Mouse (Mus musculus): Measurements from ENCODE around the gene Ndufaf4. TPM values are rescaled to one million over a fixed set of nuclear protein-coding genes. Genes with fewer than 3 reads are reported as not detected.

Ndufaf4 gene
- polyA plus RNA-seq, 1 experiment from 2014 or later, result 42.3 TPM

- Histone ChIP-seq H3K9ac (ENCODE audit: low read length) (no peak overlapping the region), H3K27me3 (ENCODE audit: control insufficient read depth, insufficient read depth, low read length) (no peaks in the 10 kb centered on the region), H3K27ac (replicated peaks) (no peak overlapping the region), H3K4me2 (replicated peaks; ENCODE audit: low read depth) (no peak overlapping the region), H3K36me3 (ENCODE audit: control insufficient read depth, insufficient read depth, low read length) (no peaks in the 10 kb centered on the region), H3K9me3 (ENCODE audit: control insufficient read depth, low read length) (no peaks in the 10 kb centered on the region), H3K4me1 (replicated peaks; ENCODE audit: control insufficient read depth, insufficient read depth) (no peaks in the 10 kb centered on the region), H3K4me3 (ENCODE audit: low read depth, low read length) (no peak overlapping the region)
- ATAC-seq (ENCODE audit: low FRiP score, low TSS enrichment) (no peak), DNase-seq (ENCODE audit: low spot score) (no peak)
- WGBS, result 76% methylated on average over 4 of the region's 4 CpGs
- TF ChIP-seq EP300 (optimal IDR thresholded peaks at IDR 0.05) (no peak), CTCF (IDR thresholded peaks at IDR 0.05; ENCODE audit: low read depth) (no peak)
Measured at GRCm38 (mm10) chr4:24894625-24895024, 3.3 kb upstream of the Ndufaf4 start.

- no peak overlapping the region for H3K4me3 ChIP-seq (ENCODE audit: low read depth, low read length)
- ATAC-seq (ENCODE audit: low FRiP score, low TSS enrichment) (no peak), DNase-seq (ENCODE audit: low spot score) (no peak)
- no peaks in the 10 kb centered on the region for H3K9me3 ChIP-seq (ENCODE audit: control insufficient read depth, low read length)
- TF ChIP-seq CTCF (IDR thresholded peaks at IDR 0.05; ENCODE audit: low read depth), result peak; percentile 80
- no peak for TF ChIP-seq EP300 (optimal IDR thresholded peaks at IDR 0.05)
- no peak overlapping the region for H3K9ac ChIP-seq (ENCODE audit: low read length)
- H3K36me3 ChIP-seq (ENCODE audit: control insufficient read depth, insufficient read depth, low read length), result no peaks in the 10 kb centered on the region
- no peaks in the 10 kb centered on the region for H3K27me3 ChIP-seq (ENCODE audit: control insufficient read depth, insufficient read depth, low read length)
- H3K4me1 ChIP-seq (replicated peaks; ENCODE audit: control insufficient read depth, insufficient read depth), result no peaks in the 10 kb centered on the region
- peak overlapping the region; percentile 61; the same call in 1 of the 2 replicates for H3K4me2 ChIP-seq (replicated peaks; ENCODE audit: low read depth)
- no peak overlapping the region for H3K27ac ChIP-seq (replicated peaks)
- 0% methylated on average over 1 of the region's 1 CpGs for WGBS
Measured at GRCm38 (mm10) chr4:24896829-24897228, 1.1 kb upstream of the Ndufaf4 start.

GRCm38 (mm10) chr4:24897351-24897750 lies 532 bp upstream of the Ndufaf4 start:
- Histone ChIP-seq H3K9ac (ENCODE audit: low read length) (peak overlapping the region; percentile 8; the same call in 1 of the 2 replicates), H3K27me3 (ENCODE audit: control insufficient read depth, insufficient read depth, low read length) (no peaks in the 10 kb centered on the region), H3K4me1 (replicated peaks; ENCODE audit: control insufficient read depth, insufficient read depth) (no peaks in the 10 kb centered on the region), H3K4me2 (replicated peaks; ENCODE audit: low read depth) (peak overlapping the region; percentile 61), H3K4me3 (ENCODE audit: low read depth, low read length) (peak overlapping the region; percentile 67), H3K36me3 (ENCODE audit: control insufficient read depth, insufficient read depth, low read length) (no peaks in the 10 kb centered on the region), H3K9me3 (ENCODE audit: control insufficient read depth, low read length) (no peaks in the 10 kb centered on the region), H3K27ac (replicated peaks) (no peak overlapping the region)
- WGBS, result 10% methylated on average over 7 of the region's 7 CpGs
- no peak for DNase-seq (ENCODE audit: low spot score)
- TF ChIP-seq CTCF (IDR thresholded peaks at IDR 0.05; ENCODE audit: low read depth) (no peak), EP300 (optimal IDR thresholded peaks at IDR 0.05) (no peak)
- ATAC-seq (ENCODE audit: low FRiP score, low TSS enrichment), result no peak

GRCm38 (mm10) chr4:24898636-24899035 lies 753 bp downstream of the Ndufaf4 start:
- no peaks in the 10 kb centered on the region for H3K9me3 ChIP-seq (ENCODE audit: control insufficient read depth, low read length)
- H3K27ac ChIP-seq (replicated peaks), result no peak overlapping the region
- DNase-seq (ENCODE audit: low spot score), result no peak
- peak overlapping the region; percentile 67 for H3K4me3 ChIP-seq (ENCODE audit: low read depth, low read length)
- 24% methylated on average over 8 of the region's 8 CpGs for WGBS
- no peaks in the 10 kb centered on the region for H3K4me1 ChIP-seq (replicated peaks; ENCODE audit: control insufficient read depth, insufficient read depth)
- 0 out of 2 replicates have a peak, but pooled peaks cover 3% of the 10 kb centered on the region for H3K36me3 ChIP-seq (ENCODE audit: control insufficient read depth, insufficient read depth, low read length)
- peak overlapping the region; percentile 73 for H3K9ac ChIP-seq (ENCODE audit: low read length)
- ATAC-seq (ENCODE audit: low FRiP score, low TSS enrichment), result no peak
- TF ChIP-seq EP300 (optimal IDR thresholded peaks at IDR 0.05) (no peak), CTCF (IDR thresholded peaks at IDR 0.05; ENCODE audit: low read depth) (no peak)
- H3K4me2 ChIP-seq (replicated peaks; ENCODE audit: low read depth), result peak overlapping the region; percentile 61
- H3K27me3 ChIP-seq (ENCODE audit: control insufficient read depth, insufficient read depth, low read length), result no peaks in the 10 kb centered on the region

DNA sequence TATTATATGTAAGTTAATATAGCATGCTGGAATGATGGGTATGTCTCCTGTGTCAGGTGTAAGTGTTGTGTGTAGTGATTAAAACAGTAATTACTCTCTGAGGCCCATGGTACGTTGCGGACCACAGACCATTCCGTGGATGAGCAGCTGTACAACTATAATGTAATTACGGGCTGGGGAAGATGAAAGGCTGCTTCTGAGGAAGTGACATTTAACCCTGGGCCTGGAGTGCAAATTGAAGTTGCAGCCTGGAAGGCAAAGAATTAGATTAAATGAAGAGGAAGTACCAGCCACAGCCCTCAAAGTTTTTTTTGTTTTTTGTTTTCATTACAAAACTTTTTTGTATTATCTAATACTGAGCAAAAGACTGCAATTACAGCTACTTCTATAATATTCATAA lies 1.3 kb downstream of the Ndufaf4 start:
- no peak overlapping the region for H3K9ac ChIP-seq (ENCODE audit: low read length)
- DNase-seq (ENCODE audit: low spot score) (no peak), ATAC-seq (ENCODE audit: low FRiP score, low TSS enrichment) (no peak)
- no peaks in the 10 kb centered on the region for H3K27me3 ChIP-seq (ENCODE audit: control insufficient read depth, insufficient read depth, low read length)
- peak overlapping the region; percentile 61 for H3K4me2 ChIP-seq (replicated peaks; ENCODE audit: low read depth)
- no peak for TF ChIP-seq CTCF (IDR thresholded peaks at IDR 0.05; ENCODE audit: low read depth)
- no peak for TF ChIP-seq EP300 (optimal IDR thresholded peaks at IDR 0.05)
- WGBS, result 41% methylated on average over 4 of the region's 4 CpGs
- H3K36me3 ChIP-seq (ENCODE audit: control insufficient read depth, insufficient read depth, low read length), result peaks cover 3% of the 10 kb centered on the region; the same call in 1 of the 2 replicates
- no peaks in the 10 kb centered on the region for H3K9me3 ChIP-seq (ENCODE audit: control insufficient read depth, low read length)
- H3K4me1 ChIP-seq (replicated peaks; ENCODE audit: control insufficient read depth, insufficient read depth), result no peaks in the 10 kb centered on the region
- H3K27ac ChIP-seq (replicated peaks), result no peak overlapping the region
- H3K4me3 ChIP-seq (ENCODE audit: low read depth, low read length), result peak overlapping the region; percentile 67; the same call in 1 of the 2 replicates

- peaks cover 3% of the 10 kb centered on the region; the same call in 1 of the 2 replicates for H3K36me3 ChIP-seq (ENCODE audit: control insufficient read depth, insufficient read depth, low read length)
- no peaks in the 10 kb centered on the region for H3K4me1 ChIP-seq (replicated peaks; ENCODE audit: control insufficient read depth, insufficient read depth)
- no peak overlapping the region for H3K4me2 ChIP-seq (replicated peaks; ENCODE audit: low read depth)
- DNase-seq (ENCODE audit: low spot score) (no peak), ATAC-seq (ENCODE audit: low FRiP score, low TSS enrichment) (no peak)
- no peak overlapping the region for H3K9ac ChIP-seq (ENCODE audit: low read length)
- H3K27me3 ChIP-seq (ENCODE audit: control insufficient read depth, insufficient read depth, low read length), result no peaks in the 10 kb centered on the region
- no peaks in the 10 kb centered on the region for H3K9me3 ChIP-seq (ENCODE audit: control insufficient read depth, low read length)
- no peak overlapping the region for H3K4me3 ChIP-seq (ENCODE audit: low read depth, low read length)
- TF ChIP-seq CTCF (IDR thresholded peaks at IDR 0.05; ENCODE audit: low read depth) (peak; percentile 64), EP300 (optimal IDR thresholded peaks at IDR 0.05) (no peak)
- no peak overlapping the region for H3K27ac ChIP-seq (replicated peaks)
- 50% methylated on average over 3 of the region's 3 CpGs for WGBS
Measured at GRCm38 (mm10) chr4:24907745-24908144, 9.9 kb downstream of the Ndufaf4 start.

Measured in stomach, postnatal 0 days (tissue).